Mouse (Mus musculus): ENCODE results near the gene Col20a1. TPM values are rescaled to one million over a fixed set of nuclear protein-coding genes. Genes with fewer than 3 reads are reported as not detected.
A peak's percentile ranks its signal among the peaks of the same experiment; 100 is the strongest.

Gene Col20a1
- 0.07 and 0.10 TPM in 2 replicates for polyA plus RNA-seq (2014; fragmentation: Nextera tagmentation; extraction: Ambion mirVana)

DNA sequence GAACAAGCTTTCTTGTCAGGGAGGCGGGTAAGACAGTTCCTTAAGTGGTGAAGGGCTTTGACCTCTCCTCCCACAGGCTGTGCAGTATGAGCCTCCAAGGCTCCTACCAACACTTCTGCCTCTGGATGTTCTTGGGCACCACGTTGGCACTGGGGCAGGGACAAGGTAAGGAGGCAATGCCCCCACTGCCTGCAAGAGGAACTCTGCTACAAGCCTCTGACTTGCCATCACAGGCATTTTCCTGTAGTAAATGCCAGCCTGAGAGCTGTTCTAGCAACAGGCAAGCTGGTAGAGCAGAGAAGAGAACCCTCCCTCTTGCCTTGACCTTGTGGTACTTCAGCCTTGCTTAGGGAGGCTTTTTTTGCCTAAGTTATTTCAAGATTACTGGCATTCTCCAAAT is at the start of gene Col20a1:
Gene Col20a1 (plus strand): TSS at position 87 of the 400 bp plus-strand sequence.
- Histone ChIP-seq H3K9me3 (replicated peaks; ENCODE audit: control insufficient read depth, low read length) (no peaks in the 10 kb centered on the region), H3K4me3 (ENCODE audit: low read depth, low read length) (no peak within 1 kb of the TSS), H3K9ac (ENCODE audit: low read length) (no peak within 1 kb of the TSS), H3K27ac (ENCODE audit: low read depth, low read length) (no peak within 1 kb of the TSS), H3K36me3 (ENCODE audit: control insufficient read depth, insufficient read depth, low read length) (peaks cover 23% of the 10 kb centered on the region), H3K4me2 (ENCODE audit: low read length) (no peak within 1 kb of the TSS), H3K27me3 (replicated peaks; ENCODE audit: control insufficient read depth, insufficient read depth, low read length) (no peaks in the 10 kb centered on the region), H3K4me1 (ENCODE audit: control insufficient read depth, insufficient read depth, low read length) (no peaks in the 10 kb centered on the region)
- ATAC-seq, result no peak
- no peak for DNase-seq (ENCODE audit: low spot score)
- 69% methylated on average over 2 of the region's 2 CpGs for WGBS

DNA sequence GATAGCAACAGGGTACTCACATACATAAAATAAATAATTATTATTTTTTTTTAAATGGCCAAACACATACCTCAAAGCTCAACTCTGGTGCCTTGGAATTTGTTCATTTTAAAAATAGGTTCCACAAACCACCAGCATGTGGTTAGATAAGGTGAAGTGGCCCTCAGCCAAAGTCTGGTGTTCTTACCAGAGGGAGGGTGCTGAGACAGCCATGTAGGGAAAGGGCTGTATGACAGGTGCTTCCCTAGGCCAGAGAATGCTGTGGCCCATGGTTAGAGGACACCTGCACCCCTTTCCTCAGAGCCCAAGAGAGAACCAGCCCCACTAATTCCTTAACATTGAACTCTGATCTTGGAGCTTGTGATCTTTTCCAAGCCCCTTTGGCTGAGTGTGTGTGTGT is 46.1 kb upstream of the Col20a1 start:
- Histone ChIP-seq H3K36me3 (ENCODE audit: control insufficient read depth, insufficient read depth, low read length) (peaks cover 6% of the 10 kb centered on the region; the same call in 1 of the 2 replicates), H3K27ac (ENCODE audit: low read depth, low read length) (no peak overlapping the region), H3K4me3 (ENCODE audit: low read depth, low read length) (no peak overlapping the region), H3K4me1 (ENCODE audit: control insufficient read depth, insufficient read depth, low read length) (no peaks in the 10 kb centered on the region), H3K9ac (ENCODE audit: low read length) (no peak overlapping the region), H3K9me3 (replicated peaks; ENCODE audit: control insufficient read depth, low read length) (no peaks in the 10 kb centered on the region), H3K27me3 (replicated peaks; ENCODE audit: control insufficient read depth, insufficient read depth, low read length) (no peaks in the 10 kb centered on the region), H3K4me2 (ENCODE audit: low read length) (no peak overlapping the region)
- ATAC-seq (no peak), DNase-seq (ENCODE audit: low spot score) (no peak)

DNA sequence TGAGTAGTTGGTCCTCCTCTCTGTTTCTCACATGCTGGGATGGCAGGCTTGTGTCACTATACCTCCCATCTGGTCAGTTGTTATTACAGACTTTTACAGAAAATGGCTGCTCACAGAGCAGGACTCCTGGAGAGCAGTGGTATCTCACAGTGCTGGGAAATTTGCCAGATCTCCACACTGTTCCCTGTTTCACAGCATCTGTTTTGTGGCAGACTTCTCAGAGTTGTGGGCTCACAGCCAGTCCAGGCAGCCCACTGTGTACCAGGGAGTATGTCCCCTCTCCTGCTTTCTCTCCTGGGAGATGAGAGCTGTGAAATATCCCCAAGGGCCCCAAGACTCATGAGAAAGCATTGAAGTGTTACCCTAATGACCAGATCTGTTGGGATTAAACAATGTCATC is 44.5 kb upstream of the Col20a1 start:
- no peaks in the 10 kb centered on the region for H3K4me1 ChIP-seq (ENCODE audit: control insufficient read depth, insufficient read depth, low read length)
- ATAC-seq (peak; percentile 80), DNase-seq (ENCODE audit: low spot score) (peak; percentile 81)
- no peak overlapping the region for H3K9ac ChIP-seq (ENCODE audit: low read length)
- no peak overlapping the region for H3K4me2 ChIP-seq (ENCODE audit: low read length)
- no peaks in the 10 kb centered on the region for H3K27me3 ChIP-seq (replicated peaks; ENCODE audit: control insufficient read depth, insufficient read depth, low read length)
- 0 out of 2 replicates have a peak overlapping the region, but pooled peaks have one; percentile 11 for H3K27ac ChIP-seq (ENCODE audit: low read depth, low read length)
- no peak overlapping the region for H3K4me3 ChIP-seq (ENCODE audit: low read depth, low read length)
- H3K9me3 ChIP-seq (replicated peaks; ENCODE audit: control insufficient read depth, low read length), result no peaks in the 10 kb centered on the region
- peaks cover 6% of the 10 kb centered on the region; the same call in 1 of the 2 replicates for H3K36me3 ChIP-seq (ENCODE audit: control insufficient read depth, insufficient read depth, low read length)

- no peak overlapping the region for H3K4me3 ChIP-seq (ENCODE audit: low read depth, low read length)
- no peaks in the 10 kb centered on the region for H3K9me3 ChIP-seq (replicated peaks; ENCODE audit: control insufficient read depth, low read length)
- 17% methylated on average over 1 of the region's 1 CpGs for WGBS
- no peak overlapping the region for H3K4me2 ChIP-seq (ENCODE audit: low read length)
- DNase-seq (ENCODE audit: low spot score) (no peak), ATAC-seq (no peak)
- no peak overlapping the region for H3K27ac ChIP-seq (ENCODE audit: low read depth, low read length)
- no peak overlapping the region for H3K9ac ChIP-seq (ENCODE audit: low read length)
- H3K27me3 ChIP-seq (replicated peaks; ENCODE audit: control insufficient read depth, insufficient read depth, low read length), result no peaks in the 10 kb centered on the region
- H3K36me3 ChIP-seq (ENCODE audit: control insufficient read depth, insufficient read depth, low read length), result no peaks in the 10 kb centered on the region
- peaks cover 23% of the 10 kb centered on the region for H3K4me1 ChIP-seq (ENCODE audit: control insufficient read depth, insufficient read depth, low read length)
Observed at GRCm38 (mm10) chr2:180949947-180950346, 36.4 kb upstream of the Col20a1 start.

DNA sequence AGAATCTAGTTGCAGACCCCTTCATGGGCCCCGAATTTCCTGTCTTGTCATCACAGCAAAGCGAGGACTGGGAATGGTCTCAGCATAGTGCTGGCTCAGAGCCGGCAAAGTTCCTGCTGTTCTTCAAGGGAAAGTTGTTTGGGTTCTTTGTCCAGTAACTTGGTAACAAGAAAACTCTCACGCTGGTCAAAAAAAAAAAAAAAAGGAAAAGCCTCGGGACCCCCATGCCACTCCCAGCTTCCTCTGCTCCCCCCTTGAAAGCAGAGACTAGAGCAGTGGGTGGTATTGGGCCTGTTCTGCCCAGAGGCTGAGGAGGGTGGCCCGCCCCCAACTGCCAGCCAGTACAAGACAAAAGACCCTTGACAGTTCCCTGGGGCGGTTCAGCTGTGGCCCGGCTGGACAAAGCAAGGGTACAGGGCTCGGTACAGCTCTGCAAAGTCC is 33.6 kb upstream of the Col20a1 start:
- H3K36me3 ChIP-seq (ENCODE audit: control insufficient read depth, insufficient read depth, low read length), result no peaks in the 10 kb centered on the region
- no peaks in the 10 kb centered on the region for H3K9me3 ChIP-seq (replicated peaks; ENCODE audit: control insufficient read depth, low read length)
- H3K4me2 ChIP-seq (ENCODE audit: low read length), result peak overlapping the region; percentile 76
- 2% methylated on average over 9 of the region's 9 CpGs for WGBS
- peak; percentile 77 for DNase-seq (ENCODE audit: low spot score)
- no peaks in the 10 kb centered on the region for H3K27me3 ChIP-seq (replicated peaks; ENCODE audit: control insufficient read depth, insufficient read depth, low read length)
- peak; percentile 51 for ATAC-seq
- peak overlapping the region; percentile 88 for H3K27ac ChIP-seq (ENCODE audit: low read depth, low read length)
- peak overlapping the region; percentile 65 for H3K4me3 ChIP-seq (ENCODE audit: low read depth, low read length)
- H3K4me1 ChIP-seq (ENCODE audit: control insufficient read depth, insufficient read depth, low read length), result peaks cover 23% of the 10 kb centered on the region
- peak overlapping the region; percentile 32; the same call in 1 of the 2 replicates for H3K9ac ChIP-seq (ENCODE audit: low read length)

- peaks cover 23% of the 10 kb centered on the region for H3K4me1 ChIP-seq (ENCODE audit: control insufficient read depth, insufficient read depth, low read length)
- peak overlapping the region; percentile 76 for H3K4me2 ChIP-seq (ENCODE audit: low read length)
- H3K36me3 ChIP-seq (ENCODE audit: control insufficient read depth, insufficient read depth, low read length), result no peaks in the 10 kb centered on the region
- peak overlapping the region; percentile 75 for H3K9ac ChIP-seq (ENCODE audit: low read length)
- H3K27me3 ChIP-seq (replicated peaks; ENCODE audit: control insufficient read depth, insufficient read depth, low read length), result no peaks in the 10 kb centered on the region
- peak overlapping the region; percentile 65 for H3K4me3 ChIP-seq (ENCODE audit: low read depth, low read length)
- H3K9me3 ChIP-seq (replicated peaks; ENCODE audit: control insufficient read depth, low read length), result no peaks in the 10 kb centered on the region
- 8% methylated on average over 2 of the region's 2 CpGs for WGBS
- ATAC-seq (no peak), DNase-seq (ENCODE audit: low spot score) (peak; percentile 41)
- H3K27ac ChIP-seq (ENCODE audit: low read depth, low read length), result peak overlapping the region; percentile 88
Observed at GRCm38 (mm10) chr2:180953638-180954037, 32.7 kb upstream of the Col20a1 start.

DNA sequence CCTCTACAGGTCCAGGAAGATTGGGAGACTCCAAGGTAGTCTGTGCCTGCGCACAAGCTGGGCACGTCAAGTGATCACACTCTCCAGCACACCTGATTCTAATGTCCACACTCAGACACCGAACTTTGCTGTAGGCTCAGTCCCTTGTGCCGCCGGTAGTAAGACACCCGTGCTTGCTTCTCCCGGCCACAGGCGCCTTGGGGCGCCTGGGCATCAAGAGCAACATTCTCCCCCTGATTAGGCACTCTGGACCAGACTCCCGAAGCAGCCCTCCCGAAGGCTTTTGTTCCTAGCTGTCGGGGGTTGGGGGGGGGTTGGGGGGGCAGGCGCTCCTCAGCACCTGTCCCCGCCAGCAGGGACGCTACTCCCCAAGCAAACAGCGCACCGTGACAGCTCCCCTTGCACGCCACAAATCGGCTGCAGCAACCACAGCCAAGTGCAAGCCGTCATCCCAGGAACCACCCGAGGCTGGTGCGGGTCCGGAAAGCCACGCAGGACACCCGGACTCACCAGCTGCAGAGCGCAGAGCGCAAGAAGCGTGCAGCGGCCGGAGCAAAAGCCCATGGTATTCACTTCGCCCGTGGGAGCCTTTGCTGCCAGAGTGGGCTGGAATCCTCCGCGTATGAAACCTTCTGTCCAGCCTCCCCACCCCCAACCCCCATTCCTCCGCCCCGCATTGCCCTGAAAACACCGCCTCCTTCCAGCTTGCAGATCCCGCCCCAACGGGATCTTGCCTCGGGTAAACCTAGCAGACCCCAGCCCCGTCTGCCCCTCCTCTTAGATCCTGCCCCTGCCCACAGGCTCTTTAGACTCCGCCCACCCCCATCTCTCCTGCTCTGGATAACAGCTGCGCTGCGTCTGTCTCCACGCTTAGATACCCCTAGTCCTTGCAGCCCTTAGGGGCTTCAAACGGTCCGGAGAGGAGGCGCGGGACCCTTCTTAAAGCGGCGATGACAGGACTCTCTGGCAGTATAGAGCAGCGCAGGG is 32.0 kb upstream of the Col20a1 start, which contains the start of gene Nkain4:
Gene Nkain4 (minus strand): TSS at position 639 of the 987 bp plus-strand sequence.
- Histone ChIP-seq H3K4me2 (ENCODE audit: low read length) (peak within 1 kb of the TSS; percentile 76), H3K9me3 (replicated peaks; ENCODE audit: control insufficient read depth, low read length) (no peaks in the 10 kb centered on the region), H3K27me3 (replicated peaks; ENCODE audit: control insufficient read depth, insufficient read depth, low read length) (no peaks in the 10 kb centered on the region), H3K27ac (ENCODE audit: low read depth, low read length) (peak within 1 kb of the TSS; percentile 88), H3K9ac (ENCODE audit: low read length) (peak within 1 kb of the TSS; percentile 75), H3K36me3 (ENCODE audit: control insufficient read depth, insufficient read depth, low read length) (no peaks in the 10 kb centered on the region), H3K4me1 (ENCODE audit: control insufficient read depth, insufficient read depth, low read length) (peaks cover 23% of the 10 kb centered on the region), H3K4me3 (ENCODE audit: low read depth, low read length) (peak within 1 kb of the TSS; percentile 65)
- ATAC-seq, result peak; percentile 93
- 2% methylated on average over 50 of the region's 52 CpGs for WGBS
- DNase-seq (ENCODE audit: low spot score), result peak; percentile 94

DNA sequence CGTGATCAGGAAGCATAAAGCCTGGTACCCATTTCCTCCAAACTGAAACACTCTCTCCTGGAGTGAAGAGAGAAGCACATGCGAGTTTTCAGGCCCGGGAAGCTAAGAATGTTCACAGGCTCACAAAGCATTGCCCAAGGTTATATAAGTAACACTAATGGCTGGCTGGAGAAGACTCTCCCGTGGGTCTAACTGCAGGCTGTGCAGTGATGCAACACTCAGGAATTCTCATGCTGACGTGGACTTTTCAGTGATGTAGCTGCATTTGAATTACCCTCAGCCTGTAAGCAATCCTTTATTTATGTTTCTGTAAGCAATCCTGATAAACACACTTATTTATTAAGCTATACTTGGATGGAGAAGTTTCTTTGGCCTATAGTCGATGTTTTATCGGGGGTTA is 26.7 kb upstream of the Col20a1 start:
- no peaks in the 10 kb centered on the region for H3K9me3 ChIP-seq (replicated peaks; ENCODE audit: control insufficient read depth, low read length)
- H3K9ac ChIP-seq (ENCODE audit: low read length), result no peak overlapping the region
- no peak overlapping the region for H3K4me3 ChIP-seq (ENCODE audit: low read depth, low read length)
- no peak overlapping the region for H3K4me2 ChIP-seq (ENCODE audit: low read length)
- DNase-seq (ENCODE audit: low spot score) (no peak), ATAC-seq (no peak)
- H3K27me3 ChIP-seq (replicated peaks; ENCODE audit: control insufficient read depth, insufficient read depth, low read length), result no peaks in the 10 kb centered on the region
- H3K36me3 ChIP-seq (ENCODE audit: control insufficient read depth, insufficient read depth, low read length), result no peaks in the 10 kb centered on the region
- 82% methylated on average over 7 of the region's 7 CpGs for WGBS
- H3K4me1 ChIP-seq (ENCODE audit: control insufficient read depth, insufficient read depth, low read length), result no peaks in the 10 kb centered on the region
- H3K27ac ChIP-seq (ENCODE audit: low read depth, low read length), result no peak overlapping the region

DNA sequence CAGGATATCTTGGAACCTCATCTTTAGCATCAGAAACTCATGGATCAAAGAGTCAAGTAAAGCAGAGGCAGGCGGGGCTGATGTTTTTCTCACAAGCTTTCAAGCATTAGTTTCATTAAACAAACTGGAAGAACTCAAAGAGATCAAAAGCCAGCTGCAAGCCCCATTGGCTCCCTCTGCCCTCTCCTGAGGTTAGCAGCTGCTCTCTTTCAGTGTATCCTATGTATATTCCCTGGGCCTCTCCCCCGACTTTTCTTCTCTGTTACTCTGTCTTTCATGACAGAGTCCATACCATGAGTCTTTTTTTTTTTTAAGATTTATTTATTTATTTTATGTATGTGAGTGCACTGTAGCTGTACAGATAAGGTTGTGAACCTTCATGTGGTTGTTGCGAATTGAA is 26.1 kb upstream of the Col20a1 start:
- Histone ChIP-seq H3K27me3 (replicated peaks; ENCODE audit: control insufficient read depth, insufficient read depth, low read length) (no peaks in the 10 kb centered on the region), H3K4me3 (ENCODE audit: low read depth, low read length) (no peak overlapping the region), H3K36me3 (ENCODE audit: control insufficient read depth, insufficient read depth, low read length) (no peaks in the 10 kb centered on the region), H3K9me3 (replicated peaks; ENCODE audit: control insufficient read depth, low read length) (no peaks in the 10 kb centered on the region), H3K4me2 (ENCODE audit: low read length) (no peak overlapping the region), H3K9ac (ENCODE audit: low read length) (no peak overlapping the region), H3K27ac (ENCODE audit: low read depth, low read length) (no peak overlapping the region), H3K4me1 (ENCODE audit: control insufficient read depth, insufficient read depth, low read length) (no peaks in the 10 kb centered on the region)
- DNase-seq (ENCODE audit: low spot score) (no peak), ATAC-seq (no peak)
- WGBS, result 74% methylated on average over 3 of the region's 3 CpGs
